11 mouse cellular contexts compared by ENCODE assay signal in the genomic region with DNA sequence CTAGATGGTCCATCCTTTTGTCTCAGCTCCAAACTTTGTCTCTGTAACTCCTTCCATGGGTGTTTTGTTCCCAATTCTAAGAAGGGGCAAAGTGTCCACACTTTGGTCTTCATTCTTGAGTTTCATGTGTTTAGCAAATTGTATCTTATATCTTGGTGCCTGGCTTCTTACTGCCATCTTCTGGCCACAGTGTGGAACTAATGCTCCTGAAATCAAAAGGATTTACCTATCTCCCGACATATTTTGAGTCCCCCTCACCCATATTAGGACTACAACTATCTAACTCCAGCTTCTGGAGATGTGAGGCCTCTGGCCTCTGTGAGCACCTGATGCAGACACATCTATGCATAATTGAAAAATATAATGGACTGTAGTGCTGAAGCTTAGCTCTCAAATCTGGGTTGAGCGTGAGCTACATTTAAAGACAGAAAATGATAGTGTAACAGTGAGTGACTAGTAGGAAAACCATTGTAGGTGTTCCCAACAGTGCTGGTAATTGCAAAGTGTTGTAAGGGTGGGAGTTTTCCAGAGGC. TPM values are rescaled to one million over a fixed set of nuclear protein-coding genes. Genes with fewer than 3 reads are reported as not detected.
DNase-seq lines count a peak whose midpoint lies in the region; ATAC-seq and TF ChIP-seq lines count a peak whose summit lies in the region.
"Had no signal": no experiment of that assay in that cellular context is flagged by ENCODE, and none has a peak within 500 bp of the region (broad histone marks: within the 10 kb centered on the region; RNA-seq: fewer than 3 reads in every experiment).

No protein-coding gene starts in this region.

- H3K4me3 ChIP-seq in intestine, postnatal 0 days (ENCODE audit: low read depth, low read length) = no peak overlapping the region
- no peak overlapping the region for H3K4me3 ChIP-seq in intestine, embryonic 16.5 days (ENCODE audit: low read length)
- no peak overlapping the region for H3K4me3 ChIP-seq in forebrain, embryonic 14.5 days (ENCODE audit: low read depth, low read length)
- H3K4me3 ChIP-seq: embryonic facial prominence, embryonic 12.5 days had no signal

- H3K9me3 ChIP-seq in intestine, postnatal 0 days (ENCODE audit: control insufficient read depth) = no peaks in the 10 kb centered on the region
- H3K9me3 ChIP-seq in intestine, embryonic 16.5 days (ENCODE audit: control insufficient read depth, low read length) = no peaks in the 10 kb centered on the region
- H3K9me3 ChIP-seq in forebrain, embryonic 14.5 days (replicated peaks; ENCODE audit: control insufficient read depth, low read length) = no peaks in the 10 kb centered on the region
- H3K9me3 ChIP-seq: embryonic facial prominence, embryonic 12.5 days had no signal

- H3K4me1 ChIP-seq in intestine, postnatal 0 days (replicated peaks; ENCODE audit: control insufficient read depth, insufficient read depth, low read length) = no peaks in the 10 kb centered on the region
- no peaks in the 10 kb centered on the region for H3K4me1 ChIP-seq in intestine, embryonic 16.5 days (ENCODE audit: control insufficient read depth, insufficient read depth, low read length)
- no peaks in the 10 kb centered on the region for H3K4me1 ChIP-seq in forebrain, embryonic 14.5 days (ENCODE audit: control insufficient read depth, insufficient read depth, low read length)
- H3K4me1 ChIP-seq: embryonic facial prominence, embryonic 12.5 days had no signal

- intact Hi-C loops in gastrocnemius, postnatal 36 days (cut with DNase I) = loop anchor here (2.0 kb wide), 1 partner anchor 122 kb away; no protein-coding TSS in a partner anchor

- no peaks in the 10 kb centered on the region for H3K27me3 ChIP-seq in intestine, postnatal 0 days (replicated peaks; ENCODE audit: control insufficient read depth, insufficient read depth, low read length)
- H3K27me3 ChIP-seq in intestine, embryonic 16.5 days (replicated peaks; ENCODE audit: control insufficient read depth, insufficient read depth, low read length) = no peaks in the 10 kb centered on the region
- no peaks in the 10 kb centered on the region for H3K27me3 ChIP-seq in forebrain, embryonic 14.5 days (replicated peaks; ENCODE audit: control insufficient read depth, insufficient read depth, low read length)
- H3K27me3 ChIP-seq: embryonic facial prominence, embryonic 12.5 days had no signal

- H3K36me3 ChIP-seq in intestine, postnatal 0 days (ENCODE audit: control insufficient read depth, insufficient read depth) = no peaks in the 10 kb centered on the region
- 0 out of 2 replicates have a peak, but pooled peaks cover 5% of the 10 kb centered on the region for H3K36me3 ChIP-seq in intestine, embryonic 16.5 days (ENCODE audit: control insufficient read depth, insufficient read depth, low read length)
- peaks cover 26% of the 10 kb centered on the region for H3K36me3 ChIP-seq in forebrain, embryonic 14.5 days (ENCODE audit: control insufficient read depth, insufficient read depth, low read length)

- WGBS in intestine, postnatal 0 days = 45% methylated on average over 2 of the region's 2 CpGs
- WGBS in intestine, embryonic 16.5 days = 48% methylated on average over 2 of the region's 2 CpGs
- 44% methylated on average over 2 of the region's 2 CpGs for WGBS in forebrain, embryonic 14.5 days

- no peak overlapping the region for H3K9ac ChIP-seq in intestine, postnatal 0 days (ENCODE audit: low read depth, low read length)
- no peak overlapping the region for H3K9ac ChIP-seq in intestine, embryonic 16.5 days (ENCODE audit: low read depth, low read length)
- no peak overlapping the region for H3K9ac ChIP-seq in forebrain, embryonic 14.5 days (ENCODE audit: low read length)
- H3K9ac ChIP-seq: embryonic facial prominence, embryonic 12.5 days had no signal

- no peak overlapping the region for H3K27ac ChIP-seq in intestine, postnatal 0 days (ENCODE audit: low read depth, low read length)
- no peak overlapping the region for H3K27ac ChIP-seq in intestine, embryonic 16.5 days (ENCODE audit: low read length)
- H3K27ac ChIP-seq in forebrain, embryonic 14.5 days (ENCODE audit: low read depth, low read length) = no peak overlapping the region
- H3K27ac ChIP-seq: embryonic facial prominence, embryonic 12.5 days had no signal

- H3K4me2 ChIP-seq in intestine, postnatal 0 days (replicated peaks; ENCODE audit: low read depth) = no peak overlapping the region
- H3K4me2 ChIP-seq in intestine, embryonic 16.5 days (ENCODE audit: low read depth, low read length) = no peak overlapping the region
- no peak overlapping the region for H3K4me2 ChIP-seq in forebrain, embryonic 14.5 days (ENCODE audit: low read length)
- H3K4me2 ChIP-seq: embryonic facial prominence, embryonic 12.5 days had no signal

- ATAC-seq in intestine, postnatal 0 days = no peak
- no peak for ATAC-seq in intestine, embryonic 16.5 days
- ATAC-seq in forebrain, embryonic 14.5 days = peak; percentile 21; the same call in 1 of the 2 replicates
- ATAC-seq in monocyte, adult 5-6 weeks (replicated peaks; ENCODE audit: insufficient number of reproducible peaks, low FRiP score, low TSS enrichment, poor library complexity, severe bottlenecking) = no peak

- peak; percentile 65 for DNase-seq in CD4-positive helper T cell, adult 2 months (ENCODE audit: low read depth, low spot score)
- DNase-seq in MEL-GATA-1-ER (ENCODE audit: extremely low read depth, low read depth) = peak; percentile 38
- peak; percentile 72 for DNase-seq in forebrain, embryonic 14.5 days (ENCODE audit: low spot score)
- peak; percentile 54 for DNase-seq in mesoderm, embryonic 11.5 days (ENCODE audit: low read depth, low spot score)
- no peak for DNase-seq in gastrocnemius, postnatal 36 days

- TF ChIP-seq CTCF in intestine, postnatal 0 days (IDR thresholded peaks at IDR 0.05; ENCODE audit: low read depth) = peak; percentile 80

RNA-seq across cellular contexts. Expression of gene Plxnb1, which starts 27.4 kb away (rescaled TPM):
- polyA plus RNA-seq in intestine, postnatal 0 days (2015; fragmentation: Nextera tagmentation; extraction: Ambion mirVana) = 1.3 and 1.6 TPM in 2 replicates
- 4.7 and 5.2 TPM in 2 replicates for polyA plus RNA-seq in intestine, embryonic 16.5 days (2015; fragmentation: Nextera tagmentation; extraction: Ambion mirVana)
- polyA plus RNA-seq in forebrain, embryonic 14.5 days (2014; fragmentation: Nextera tagmentation; extraction: Ambion mirVana) = 13.9 and 15.7 TPM in 2 replicates
- 0.32 to 5.5 TPM (median 0.78 TPM) in 3 replicates for total RNA-seq in monocyte, adult 5-6 weeks (2017)
- total RNA-seq in gastrocnemius, postnatal 36 days (2021) = under 1 TPM; 0.64 to 0.99 TPM

RNA-seq across cellular contexts. Expression of gene Fbxw21, which starts 39.2 kb away (rescaled TPM):
- polyA plus RNA-seq in intestine, postnatal 0 days (2015; fragmentation: Nextera tagmentation; extraction: Ambion mirVana) = not detected in 2 replicates
- not detected in 2 replicates for polyA plus RNA-seq in intestine, embryonic 16.5 days (2015; fragmentation: Nextera tagmentation; extraction: Ambion mirVana)
- polyA plus RNA-seq in forebrain, embryonic 14.5 days (2014; fragmentation: Nextera tagmentation; extraction: Ambion mirVana) = not detected in 2 replicates
- not detected in 3 replicates for total RNA-seq in monocyte, adult 5-6 weeks (2017)
- total RNA-seq in gastrocnemius, postnatal 36 days (2021) = not detected
- total RNA-seq: layer of hippocampus, postnatal 36 days had no signal
- polyA plus RNA-seq: embryonic facial prominence, embryonic 12.5 days; neural tube, embryonic 14.5 days had no signal

RNA-seq across cellular contexts. Expression of gene Tma7, which starts 40.2 kb away (rescaled TPM):
- polyA plus RNA-seq in intestine, postnatal 0 days (2015; fragmentation: Nextera tagmentation; extraction: Ambion mirVana) = 683 and 718 TPM in 2 replicates
- 597 and 612 TPM in 2 replicates for polyA plus RNA-seq in intestine, embryonic 16.5 days (2015; fragmentation: Nextera tagmentation; extraction: Ambion mirVana)
- 652 and 758 TPM in 2 replicates for polyA plus RNA-seq in forebrain, embryonic 14.5 days (2014; fragmentation: Nextera tagmentation; extraction: Ambion mirVana)
- total RNA-seq in monocyte, adult 5-6 weeks (2017) = 155 to 237 TPM (median 205 TPM) in 3 replicates
- total RNA-seq in gastrocnemius, postnatal 36 days (2021) = 100 to 1,000 TPM; 245 to 268 TPM

RNA-seq across cellular contexts. Expression of gene Ccdc51, which starts 40.3 kb away (rescaled TPM):
- polyA plus RNA-seq in intestine, postnatal 0 days (2015; fragmentation: Nextera tagmentation; extraction: Ambion mirVana) = 12.1 and 12.7 TPM in 2 replicates
- polyA plus RNA-seq in intestine, embryonic 16.5 days (2015; fragmentation: Nextera tagmentation; extraction: Ambion mirVana) = 20.0 and 20.2 TPM in 2 replicates
- 19.4 and 21.2 TPM in 2 replicates for polyA plus RNA-seq in forebrain, embryonic 14.5 days (2014; fragmentation: Nextera tagmentation; extraction: Ambion mirVana)
- total RNA-seq in monocyte, adult 5-6 weeks (2017) = 3.6 to 10.0 TPM (median 9.5 TPM) in 3 replicates
- 1 to 10 TPM; 5.9 to 6.6 TPM for total RNA-seq in gastrocnemius, postnatal 36 days (2021)

RNA-seq across cellular contexts. Expression of gene Atrip, which starts 48.7 kb away (rescaled TPM):
- polyA plus RNA-seq in intestine, postnatal 0 days (2015; fragmentation: Nextera tagmentation; extraction: Ambion mirVana) = 7.5 and 8.9 TPM in 2 replicates
- 18.4 and 21.5 TPM in 2 replicates for polyA plus RNA-seq in intestine, embryonic 16.5 days (2015; fragmentation: Nextera tagmentation; extraction: Ambion mirVana)
- polyA plus RNA-seq in forebrain, embryonic 14.5 days (2014; fragmentation: Nextera tagmentation; extraction: Ambion mirVana) = 27.3 and 29.6 TPM in 2 replicates
- total RNA-seq in monocyte, adult 5-6 weeks (2017) = 11.1 to 17.6 TPM (median 15.7 TPM) in 3 replicates
- total RNA-seq in gastrocnemius, postnatal 36 days (2021) = 1 to 10 TPM; 7.8 to 8.3 TPM

Comparison
In these comparisons a context has a peak if more than half of its experiments do, and no peak if none do; other contexts are left out.
1. DNase-seq: peak in CD4-positive helper T cell, adult 2 months (single experiment), MEL-GATA-1-ER (single experiment), forebrain, embryonic 14.5 days (single experiment) and mesoderm, embryonic 11.5 days (single experiment); none in gastrocnemius, postnatal 36 days (0 of 2).